Mouse (Mus musculus) heart, adult 2 months (tissue): ENCODE data around the gene Ube2z. TPM values are rescaled to one million over a fixed set of nuclear protein-coding genes. Genes with fewer than 3 reads are reported as not detected.
"Not testable (repeated sequence)": the region's sequence is repeated elsewhere in the genome, so short reads cannot be mapped to it uniquely, and the experiment has no call there.

ENCODE experiments used
- DNase-seq, 2 experiments: peaks; one replicate each; pipeline ENCODE4 v3.0.0; 2021
- H3K27ac ChIP-seq: fragments of 200-600 bp; 2 replicates; pipeline ENCODE4 v1.8.1; 2022
- H3K27me3 ChIP-seq: fragments of 200-500 bp; 2 replicates; pipeline ENCODE4 v1.6.1; 2012; ENCODE audit warnings: mild to moderate bottlenecking, low read length, inconsistent platforms, mixed read lengths; ENCODE audit not compliant: control insufficient read depth, insufficient read depth
- H3K36me3 ChIP-seq: fragments of 200-500 bp; 2 replicates; pipeline ENCODE4 v1.6.1; 2012; ENCODE audit warnings: low read length, inconsistent platforms; ENCODE audit not compliant: control insufficient read depth, insufficient read depth
- H3K4me1 ChIP-seq: fragments of 200-500 bp; 2 replicates; pipeline ENCODE4 v1.6.1; 2011; ENCODE audit warnings: low read length; ENCODE audit not compliant: control insufficient read depth, insufficient read depth
- H3K4me3 ChIP-seq: fragments of 200-600 bp; 2 replicates; pipeline ENCODE4 v1.8.1; 2022
- H3K79me2 ChIP-seq: fragments of 200-500 bp; replicated peaks from 2 replicates; pipeline ENCODE4 v1.6.1; 2012; ENCODE audit warnings: mild to moderate bottlenecking, inconsistent platforms, low read length, moderate library complexity, mixed read lengths; ENCODE audit not compliant: control insufficient read depth, insufficient read depth
- H3K9ac ChIP-seq: fragments of 200-500 bp; 2 replicates; pipeline ENCODE4 v1.6.1; 2012; ENCODE audit warnings: low read depth, mild to moderate bottlenecking, control low read depth, inconsistent platforms, low read length, mixed read lengths
- CTCF ChIP-seq: fragments of 200-600 bp; IDR thresholded peaks from 2 replicates; pipeline ENCODE4 v1.8.1; 2022; ENCODE audit warnings: antibody characterized with exemption, mild to moderate bottlenecking, moderate library complexity
- EP300 ChIP-seq: fragments of 200-500 bp; IDR thresholded peaks from 2 replicates; pipeline ENCODE4 v1.6.1; 2011; ENCODE audit warnings: low read depth, low read length, control low read depth; ENCODE audit not compliant: insufficient read depth
- POLR2A ChIP-seq: fragments of 200-500 bp; IDR thresholded peaks from 2 replicates; pipeline ENCODE4 v1.6.1; 2011; ENCODE audit warnings: mild to moderate bottlenecking, low read depth, low read length, control low read depth; ENCODE audit not compliant: insufficient read depth
- WGBS: fragments of 180-500 bp; shearing (Covaris S2); methylation state at CpG from one replicate; pipeline ENCODE4 v1.1.7; 2018; 5-methylcytosine and 5-hydroxymethylcytosine counted together
- intact Hi-C: fragments of 180-260 bp; cut with DNase I; formaldehyde crosslinking; loops from one replicate; pipeline ENCODE4 v1.15.1; 2025
- long read RNA-seq: library from polyadenylated mRNA; stranded (forward); transcript quantifications from one replicate; pipeline ENCODE4 v2.0.0, GENCODE M21; 2021
- polyA plus RNA-seq: library from polyadenylated mRNA; depleted of rRNA; stranded (reverse); fragments of >200 nt; gene quantifications from 2 replicates; pipeline ENCODE4 v1.2.3, GENCODE M21; 2012; rRNA removed
- total RNA-seq, 2 experiments: library from RNA; stranded (reverse); gene quantifications; 2 replicates each; pipeline ENCODE4 v1.2.3; 2021

Ube2z gene
- total RNA-seq = 10 to 100 TPM; 29.5 to 29.7 TPM
- polyA plus RNA-seq = 22.9 and 41.1 TPM in 2 replicates
- long read RNA-seq, transcript Ube2z-201 (7 exons, 3,997 nt) = major isoform, 59 of 62 reads
- long read RNA-seq, partial matches to known transcripts = 2 of 62 reads
- long read RNA-seq, other reads (novel, unspliced or antisense) = 1 of 62 reads

- H3K27me3 ChIP-seq = no peaks in the 10 kb centered on the region
- peak; percentile 99 for DNase-seq
- 4% methylated on average over 50 of the region's 50 CpGs for WGBS
- H3K79me2 ChIP-seq = peaks cover 9% of the 10 kb centered on the region
- H3K27ac ChIP-seq = peak within 1 kb of the TSS; percentile 93
- H3K4me3 ChIP-seq = peak within 1 kb of the TSS; percentile 91
- TF ChIP-seq POLR2A (peak; percentile 88), EP300 (peak; percentile 70; the same call in 1 of the 2 replicates), CTCF (peak; percentile 47)
- intact Hi-C loops = no loop called here
- peak within 1 kb of the TSS; percentile 94 for H3K9ac ChIP-seq
- peaks cover 6% of the 10 kb centered on the region for H3K4me1 ChIP-seq
- H3K36me3 ChIP-seq = peaks cover 19% of the 10 kb centered on the region
These were observed at the start of gene Ube2z for GRCm38 (mm10) chr11:96065215-96065911. TSS of gene Ube2z (minus strand) at chr11:96065388.

GRCm38 (mm10) chr11:96114077-96114476 is 48.9 kb upstream of the Ube2z start:
- Histone ChIP-seq H3K9ac (no peak overlapping the region), H3K79me2 (no peaks in the 10 kb centered on the region), H3K27ac (no peak overlapping the region), H3K27me3 (no peaks in the 10 kb centered on the region), H3K4me3 (no peak overlapping the region), H3K4me1 (no peaks in the 10 kb centered on the region), H3K36me3 (no peaks in the 10 kb centered on the region)
- no peak for DNase-seq
- intact Hi-C loops = no loop called here
- TF ChIP-seq EP300 = no peak
- no peak for TF ChIP-seq CTCF
- TF ChIP-seq POLR2A = no peak
- 55% methylated on average over 2 of the region's 2 CpGs for WGBS

- Histone ChIP-seq H3K27me3 (no peaks in the 10 kb centered on the region), H3K27ac (no peak within 1 kb of the TSS), H3K79me2 (no peaks in the 10 kb centered on the region), H3K4me3 (no peak within 1 kb of the TSS), H3K9ac (no peak within 1 kb of the TSS), H3K4me1 (no peaks in the 10 kb centered on the region), H3K36me3 (no peaks in the 10 kb centered on the region)
- DNase-seq = no peak
- intact Hi-C loops = no loop called here
- WGBS = 39% methylated on average over 14 of the region's 14 CpGs
- TF ChIP-seq POLR2A (no peak), EP300 (no peak), CTCF (no peak)
These were observed 46.6 kb upstream of the Ube2z start, which contains the start of gene Calcoco2 for GRCm38 (mm10) chr11:96111751-96112150. TSS of gene Calcoco2 (minus strand) at chr11:96111964.

- H3K27ac ChIP-seq, H3K27me3 ChIP-seq, H3K4me1 ChIP-seq, DNase-seq, H3K36me3 ChIP-seq, H3K9ac ChIP-seq, H3K4me3 ChIP-seq, intact Hi-C loops, H3K79me2 ChIP-seq: not testable (repeated sequence)
- WGBS = 63% methylated on average over 2 of the region's 2 CpGs
These were observed 45.8 kb upstream of the Ube2z start for GRCm38 (mm10) chr11:96110950-96111349.

GRCm38 (mm10) chr11:96108376-96108775 is 43.2 kb upstream of the Ube2z start:
- TF ChIP-seq EP300 (no peak), POLR2A (no peak), CTCF (no peak)
- DNase-seq = no peak
- no peaks in the 10 kb centered on the region for H3K36me3 ChIP-seq
- H3K27me3 ChIP-seq = no peaks in the 10 kb centered on the region
- no peak overlapping the region for H3K27ac ChIP-seq
- no peak overlapping the region for H3K4me3 ChIP-seq
- H3K9ac ChIP-seq = no peak overlapping the region
- whole genome bisulfite sequencing = 35% methylated on average over 1 of the region's 1 CpGs
- intact Hi-C loops = no loop called here
- no peaks in the 10 kb centered on the region for H3K4me1 ChIP-seq
- H3K79me2 ChIP-seq = no peaks in the 10 kb centered on the region

GRCm38 (mm10) chr11:96093361-96093760 is 28.2 kb upstream of the Ube2z start:
- Histone ChIP-seq H3K9ac (no peak overlapping the region), H3K27me3 (no peaks in the 10 kb centered on the region), H3K27ac (peak overlapping the region; percentile 63), H3K36me3 (no peaks in the 10 kb centered on the region), H3K79me2 (no peaks in the 10 kb centered on the region), H3K4me1 (peaks cover 2% of the 10 kb centered on the region), H3K4me3 (no peak overlapping the region)
- WGBS = 13% methylated on average over 3 of the region's 3 CpGs
- TF ChIP-seq CTCF (peak; percentile 90), EP300 (peak; percentile 50; the same call in 1 of the 2 replicates), POLR2A (no peak)
- intact Hi-C loops = loop anchor here (1.0 to 5.0 kb wide), 3 partner anchors 34 to 216 kb away; no protein-coding TSS in a partner anchor
- peak; percentile 33 to 51 for DNase-seq
